Mouse (Mus musculus) liver, embryonic 11.5 days (tissue): Measurements from ENCODE around the gene Xrcc4. TPM values are rescaled to one million over a fixed set of nuclear protein-coding genes. Genes with fewer than 3 reads are reported as not detected.
A peak's percentile ranks its signal among the peaks of the same experiment; 100 is the strongest.

ENCODE experiments used
- ATAC-seq: fragments of 200-750 bp; cut with Nextera tagmentation; replicated peaks from 2 replicates; pipeline ENCODE4 v1.8.0; 2017; ENCODE audit warnings: moderate number of reproducible peaks, mild to moderate bottlenecking, moderate TSS enrichment, moderate library complexity; ENCODE audit not compliant: low FRiP score
- DNase-seq: peaks from one replicate; pipeline ENCODE4 v3.0.0-alpha.2; 2017; ENCODE audit warnings: low spot score
- H3K27ac ChIP-seq: fragments of 300-500 bp; sonication (generic); 2 replicates; pipeline ENCODE4 v1.5.1; 2014; ENCODE audit warnings: mild to moderate bottlenecking, low read depth, low read length, control low read depth
- H3K27me3 ChIP-seq: fragments of 300-500 bp; sonication (generic); replicated peaks from 2 replicates; pipeline ENCODE4 v1.6.1; 2014; ENCODE audit warnings: low read length, mixed read lengths; ENCODE audit not compliant: control insufficient read depth, insufficient read depth
- H3K36me3 ChIP-seq: fragments of 300-500 bp; sonication (generic); 2 replicates; pipeline ENCODE4 v1.6.1; 2014; ENCODE audit warnings: mild to moderate bottlenecking, low read length, moderate library complexity, mixed read lengths; ENCODE audit not compliant: control insufficient read depth, insufficient read depth
- H3K4me1 ChIP-seq: fragments of 300-500 bp; sonication (generic); replicated peaks from 2 replicates; pipeline ENCODE4 v1.6.1; 2014; ENCODE audit warnings: low read length, mixed read lengths; ENCODE audit not compliant: control insufficient read depth, insufficient read depth
- H3K4me2 ChIP-seq: fragments of 300-500 bp; sonication (generic); 2 replicates; pipeline ENCODE4 v1.6.1; 2014; ENCODE audit warnings: mild to moderate bottlenecking, control low read depth, moderate library complexity
- H3K4me3 ChIP-seq: fragments of 300-500 bp; sonication (generic); 2 replicates; pipeline ENCODE4 v1.5.1; 2014; ENCODE audit warnings: low read depth, low read length, control low read depth
- H3K9ac ChIP-seq: fragments of 300-500 bp; sonication (generic); 2 replicates; pipeline ENCODE4 v1.6.1; 2014; ENCODE audit warnings: low read depth, low read length, control low read depth
- H3K9me3 ChIP-seq: fragments of 300-500 bp; sonication (generic); 2 replicates; pipeline ENCODE4 v1.6.1; 2016; ENCODE audit warnings: low read length, inconsistent platforms, mixed read lengths; ENCODE audit not compliant: control insufficient read depth
- WGBS: fragments of 180-500 bp; shearing (Covaris S2); extraction: QIAGEN DNeasy Blood & Tissue Kit; methylation state at CpG from one replicate; pipeline ENCODE4 v1.1.7; 2014; 5-methylcytosine and 5-hydroxymethylcytosine counted together
- polyA plus RNA-seq: library from polyadenylated mRNA; unstranded; fragments of >200 nt; fragmentation: Nextera tagmentation; extraction: Ambion mirVana; gene quantifications from 2 replicates; pipeline ENCODE4 v1.2.1, GENCODE M21; 2014

The Xrcc4 gene
- polyA plus RNA-seq, 1 experiment from 2014 or later: 12.6 TPM

GRCm38 (mm10) chr13:89738275-89738674, 351.1 kb downstream of the Xrcc4 start:
- Histone ChIP-seq H3K4me1 (peaks cover 5% of the 10 kb centered on the region; the same call in 1 of the 2 replicates), H3K9me3 (no peaks in the 10 kb centered on the region), H3K27ac (no peak overlapping the region), H3K36me3 (no peaks in the 10 kb centered on the region), H3K9ac (no peak overlapping the region), H3K27me3 (peaks cover 28% of the 10 kb centered on the region), H3K4me3 (no peak overlapping the region), H3K4me2 (peak overlapping the region; percentile 94)
- WGBS: 34% methylated on average over 2 of the region's 2 CpGs
- no peak for ATAC-seq
- no peak for DNase-seq

GRCm38 (mm10) chr13:89735111-89735510, 354.3 kb downstream of the Xrcc4 start:
- no peak overlapping the region for H3K27ac ChIP-seq
- WGBS: 49% methylated on average over 5 of the region's 5 CpGs
- no peak overlapping the region for H3K9ac ChIP-seq
- H3K27me3 ChIP-seq: no peaks in the 10 kb centered on the region
- H3K36me3 ChIP-seq: no peaks in the 10 kb centered on the region
- no peak overlapping the region for H3K4me2 ChIP-seq
- peaks cover 5% of the 10 kb centered on the region; the same call in 1 of the 2 replicates for H3K4me1 ChIP-seq
- DNase-seq (no peak), ATAC-seq (no peak)
- no peaks in the 10 kb centered on the region for H3K9me3 ChIP-seq
- no peak overlapping the region for H3K4me3 ChIP-seq

- WGBS: 71% methylated on average over 2 of the region's 2 CpGs
- Histone ChIP-seq H3K4me1 (no peaks in the 10 kb centered on the region), H3K4me3 (no peak overlapping the region), H3K9me3 (no peaks in the 10 kb centered on the region), H3K9ac (no peak overlapping the region), H3K27me3 (no peaks in the 10 kb centered on the region), H3K27ac (no peak overlapping the region), H3K4me2 (no peak overlapping the region), H3K36me3 (no peaks in the 10 kb centered on the region)
- DNase-seq (no peak), ATAC-seq (no peak)
These were observed 362.9 kb downstream of the Xrcc4 start for GRCm38 (mm10) chr13:89726492-89726891.

Other genes starting within 250 kb of the Xrcc4 start
- gene Tmem167, start 485 bp downstream of the Xrcc4 start, polyA plus RNA-seq: 48.8 and 49.4 TPM in 2 replicates